Mouse (Mus musculus) heart, postnatal 36 days (tissue): ENCODE data around the gene Foxp1. TPM values are rescaled to one million over a fixed set of nuclear protein-coding genes. Genes with fewer than 3 reads are reported as not detected.
A peak's percentile ranks its signal among the peaks of the same experiment; 100 is the strongest.

Experiments
- DNase-seq, 2 experiments: peaks; one replicate each; pipeline ENCODE4 v3.0.0; 2021 to 2022
- intact Hi-C: fragments of 180-260 bp; cut with DNase I; formaldehyde crosslinking; loops from one replicate; pipeline ENCODE4 v1.15.1; 2025
- total RNA-seq, 2 experiments: library from RNA; stranded (reverse); gene quantifications; 2 replicates each; pipeline ENCODE4 v1.2.3; 2021

Foxp1 gene
- total RNA-seq, 2 experiments from 2014 or later = 31.9 to 39.3 TPM

DNA sequence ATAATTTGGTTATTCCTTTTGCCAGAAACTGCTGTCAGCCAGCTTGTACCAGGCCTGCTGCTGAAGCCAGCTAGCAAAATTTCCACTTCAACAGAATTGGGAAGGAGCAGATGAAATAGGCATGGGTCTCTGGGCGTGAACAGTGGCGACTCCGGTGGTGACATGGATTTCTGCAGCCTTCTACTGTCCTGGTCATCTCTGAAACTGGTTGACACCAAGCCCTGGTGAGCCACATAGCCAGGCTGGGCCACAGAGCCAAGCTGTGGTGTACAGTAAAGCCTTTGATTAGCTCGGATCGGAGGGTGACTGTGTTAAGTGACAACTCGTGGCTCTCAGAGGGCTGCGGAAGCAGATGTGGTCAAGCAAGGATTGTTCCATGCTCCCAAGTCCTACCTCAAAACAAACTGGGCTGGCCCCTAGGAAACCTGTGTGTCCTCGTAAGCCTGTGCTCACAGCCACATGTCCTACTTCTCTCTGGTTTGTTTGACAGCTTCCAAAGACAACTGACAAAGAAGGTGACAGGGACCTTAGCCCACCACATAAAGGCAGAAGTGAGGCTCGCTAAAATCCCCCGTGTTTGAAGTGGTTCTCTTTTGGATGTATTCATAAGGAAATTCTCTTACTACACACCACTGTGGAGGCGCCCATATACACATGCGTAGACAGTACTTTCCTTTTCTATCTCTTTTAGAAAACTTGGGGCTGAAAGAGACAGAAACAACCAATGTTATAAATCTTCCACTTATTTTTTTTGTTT, 36.5 kb downstream of the Foxp1 start:
- intact Hi-C loops = loop anchor here (2.0 kb wide), 1 partner anchor 35 kb away; no protein-coding TSS in a partner anchor
- DNase-seq = no peak

DNA sequence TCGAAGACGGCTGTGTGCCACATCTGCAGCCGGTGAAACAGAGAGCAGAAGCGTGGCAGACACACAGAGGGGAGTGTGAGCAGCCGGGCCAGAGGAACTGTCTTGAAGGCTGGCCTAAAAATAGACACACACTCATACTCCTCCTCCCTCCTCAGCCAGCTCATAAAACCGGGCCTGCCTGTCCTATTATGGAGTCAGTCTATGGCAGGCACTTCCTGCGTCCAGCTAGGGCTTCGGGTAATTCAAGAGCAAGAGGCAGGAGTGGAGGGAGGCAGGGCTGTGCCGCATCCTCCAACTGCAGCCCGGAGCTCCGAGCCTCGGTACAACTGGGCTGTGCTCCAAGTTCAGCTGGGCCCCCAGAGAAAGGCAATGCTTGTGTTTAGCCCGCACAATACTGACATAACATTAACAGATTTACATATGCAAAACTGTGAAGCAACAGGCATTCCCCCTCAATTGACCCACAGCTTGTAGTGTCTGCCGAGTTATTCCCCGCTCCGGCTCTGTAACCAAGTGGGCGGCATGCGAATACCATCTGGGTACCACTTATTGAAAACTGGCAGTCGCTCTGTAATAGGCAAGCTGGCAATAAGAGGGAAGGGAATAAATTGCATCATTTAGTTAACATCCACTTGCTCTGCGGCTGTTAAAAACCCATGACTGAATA, 37.2 kb downstream of the Foxp1 start:
- DNase-seq = peak; percentile 66 to 75
- intact Hi-C loops = loop anchor here (2.0 kb wide), 1 partner anchor 35 kb away; no protein-coding TSS in a partner anchor

DNA sequence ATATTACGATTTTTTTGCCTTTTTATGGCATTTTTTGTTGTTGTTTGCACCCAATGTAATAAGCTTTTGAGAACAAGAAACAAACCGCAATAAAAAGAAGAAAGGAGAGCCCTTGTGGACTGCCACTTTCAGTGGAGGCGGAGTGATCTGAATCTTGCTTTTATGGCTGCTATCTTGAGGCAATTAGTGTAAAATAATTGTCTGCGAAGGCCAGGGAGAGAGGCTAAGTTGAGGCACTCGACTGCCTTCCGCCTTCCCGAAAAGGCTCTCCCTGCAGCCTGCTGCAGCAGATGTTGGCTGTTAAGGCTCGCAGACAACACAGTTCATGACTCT, 37.7 kb downstream of the Foxp1 start:
- intact Hi-C loops = loop anchor here (2.0 kb wide), 1 partner anchor 36 kb away; no protein-coding TSS in a partner anchor
- DNase-seq = no peak

DNA sequence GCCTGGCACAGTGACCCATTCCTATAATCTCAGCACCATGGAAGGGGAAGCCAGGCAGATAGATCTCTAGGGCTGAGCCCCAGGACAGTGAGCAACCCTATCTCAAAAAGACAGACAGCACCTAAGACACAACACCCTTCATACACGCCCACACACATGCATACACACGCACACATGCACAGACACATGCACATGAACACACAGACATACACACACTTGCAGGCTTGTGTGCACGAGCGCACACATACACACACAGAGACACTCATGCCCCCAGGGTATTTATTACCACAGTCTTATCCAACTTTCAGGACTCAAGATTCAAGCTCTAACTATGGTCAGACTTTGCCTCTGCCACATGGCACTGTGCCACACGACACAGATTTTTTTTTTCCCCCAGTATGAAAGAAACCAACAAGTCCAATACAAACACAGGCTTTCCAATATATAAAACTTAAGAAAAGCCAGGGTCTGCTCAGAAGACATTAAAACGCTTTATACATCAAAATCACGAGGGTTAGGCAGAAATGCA, 38.3 kb downstream of the Foxp1 start:
- intact Hi-C loops = loop anchor here (2.0 kb wide), 1 partner anchor 37 kb away; no protein-coding TSS in a partner anchor
- no peak for DNase-seq

DNA sequence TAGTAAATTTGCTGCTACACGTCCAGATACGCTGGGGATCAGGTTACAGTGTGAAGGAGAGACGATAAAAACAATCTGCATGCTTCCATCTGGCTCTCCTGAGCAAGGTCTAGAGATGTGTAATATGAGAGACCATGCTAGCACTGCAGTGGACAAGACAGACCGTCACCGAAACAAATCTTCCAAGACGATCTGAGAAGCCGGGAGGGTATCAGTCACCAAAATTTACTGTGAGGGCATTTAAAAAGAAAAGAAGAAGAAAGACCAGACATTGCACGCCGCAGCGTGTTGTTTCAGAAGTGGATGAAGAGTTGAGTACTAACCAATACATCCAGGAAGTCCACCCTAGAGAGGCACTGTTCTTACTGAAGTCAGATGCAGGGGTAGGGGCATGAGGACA, 39.0 kb downstream of the Foxp1 start:
- intact Hi-C loops = no loop called here

DNA sequence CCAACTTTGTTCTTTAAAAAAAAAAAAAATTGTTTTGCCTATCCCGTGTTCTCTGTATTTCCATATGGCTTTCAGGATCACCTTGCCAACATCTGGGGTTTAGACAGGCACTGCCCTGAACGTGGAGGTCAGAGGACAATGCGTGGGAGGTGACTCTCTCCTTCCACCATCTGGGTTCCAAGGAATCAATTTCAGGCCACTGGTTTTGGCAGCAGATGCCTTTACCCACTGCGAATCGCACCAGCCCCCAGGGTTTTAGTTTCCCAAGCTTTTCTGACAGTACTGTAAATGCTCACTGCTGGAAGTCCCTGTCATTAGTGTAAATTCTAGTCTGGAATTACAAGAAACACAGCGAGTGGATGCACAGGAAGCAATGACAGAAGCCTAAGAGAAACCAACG, 41.0 kb downstream of the Foxp1 start:
- intact Hi-C loops = no loop called here
- DNase-seq = no peak

More for the DNA sequence above, 39.0 kb downstream of the Foxp1 start:
- no peak for DNase-seq

DNA sequence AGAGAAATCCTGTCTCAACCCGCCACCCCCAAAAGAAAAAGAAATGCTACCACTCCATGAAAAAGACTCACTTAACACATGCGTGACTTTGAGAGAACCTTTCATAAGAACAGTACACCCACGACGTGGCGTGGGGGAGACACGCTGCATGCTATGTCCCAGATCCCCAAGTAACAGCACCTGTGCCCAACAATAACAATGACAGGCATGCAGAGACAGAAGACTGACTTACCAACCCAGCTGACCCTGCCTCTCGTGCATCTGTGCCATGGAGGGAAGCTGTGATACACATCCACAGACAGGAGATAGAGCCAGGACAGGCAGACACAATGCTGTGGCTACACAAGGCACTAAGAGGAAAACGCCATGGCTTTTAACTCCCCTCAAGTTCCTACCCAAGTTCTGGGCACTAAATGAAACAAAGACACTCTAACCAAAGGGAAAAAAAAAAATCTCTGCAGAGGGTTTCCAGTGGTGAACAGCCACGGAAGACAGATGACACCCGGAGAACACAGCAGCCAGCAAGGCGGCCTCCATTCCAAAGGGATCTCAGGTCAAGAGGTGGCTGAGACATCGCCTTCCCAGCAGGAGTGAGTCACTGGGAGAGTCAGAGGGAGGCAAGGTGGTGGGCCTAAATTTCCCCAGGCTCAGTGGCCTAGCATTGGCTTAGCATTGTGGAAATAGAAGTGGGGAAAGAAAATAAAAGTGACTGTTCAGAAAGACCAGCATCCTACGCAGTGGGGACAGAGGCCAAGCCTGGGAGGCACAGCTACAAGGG, 43.5 kb downstream of the Foxp1 start:
- intact Hi-C loops = no loop called here

DNA sequence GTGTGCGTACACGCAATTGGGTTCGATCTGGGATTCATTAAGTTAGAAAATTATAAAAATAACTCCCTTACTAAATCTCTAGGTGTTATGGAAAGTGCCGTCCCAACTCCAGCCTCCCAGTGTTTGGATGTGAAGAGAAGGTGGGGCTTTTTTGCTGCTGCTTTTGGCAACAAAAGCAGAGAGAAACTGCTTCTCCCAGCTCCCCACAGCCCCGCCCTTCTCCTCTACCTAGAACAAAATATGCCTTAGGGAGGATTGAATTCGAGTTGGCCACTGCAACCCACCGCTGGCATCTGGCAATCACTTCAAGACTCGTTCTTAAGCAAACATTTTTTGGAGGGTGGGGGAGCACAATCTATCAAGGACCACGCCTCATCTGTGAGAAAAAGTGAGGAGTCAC, 47.5 kb downstream of the Foxp1 start:
- intact Hi-C loops = no loop called here
- DNase-seq = no peak

More for the DNA sequence above, 43.5 kb downstream of the Foxp1 start:
- no peak for DNase-seq

DNA sequence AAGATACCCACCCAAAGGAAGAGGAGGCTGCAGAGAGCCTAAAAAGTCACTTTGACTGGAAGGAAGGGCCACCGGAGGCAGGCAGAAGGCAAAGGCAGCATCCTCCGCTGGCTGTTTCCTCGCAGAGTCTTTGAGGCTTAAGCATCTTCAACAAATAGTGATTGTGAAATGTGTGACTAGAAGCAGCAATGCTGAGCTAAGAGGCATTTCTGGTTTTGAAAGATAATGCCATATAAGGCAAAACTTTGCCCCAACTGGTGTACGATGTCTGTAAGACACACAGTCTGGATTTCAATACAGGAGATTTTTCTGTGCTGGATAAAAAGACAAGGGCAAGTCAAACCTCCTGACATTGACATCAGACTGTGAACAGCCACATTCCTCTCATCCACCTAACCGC, 51.6 kb downstream of the Foxp1 start:
- intact Hi-C loops = no loop called here
- no peak for DNase-seq

DNA sequence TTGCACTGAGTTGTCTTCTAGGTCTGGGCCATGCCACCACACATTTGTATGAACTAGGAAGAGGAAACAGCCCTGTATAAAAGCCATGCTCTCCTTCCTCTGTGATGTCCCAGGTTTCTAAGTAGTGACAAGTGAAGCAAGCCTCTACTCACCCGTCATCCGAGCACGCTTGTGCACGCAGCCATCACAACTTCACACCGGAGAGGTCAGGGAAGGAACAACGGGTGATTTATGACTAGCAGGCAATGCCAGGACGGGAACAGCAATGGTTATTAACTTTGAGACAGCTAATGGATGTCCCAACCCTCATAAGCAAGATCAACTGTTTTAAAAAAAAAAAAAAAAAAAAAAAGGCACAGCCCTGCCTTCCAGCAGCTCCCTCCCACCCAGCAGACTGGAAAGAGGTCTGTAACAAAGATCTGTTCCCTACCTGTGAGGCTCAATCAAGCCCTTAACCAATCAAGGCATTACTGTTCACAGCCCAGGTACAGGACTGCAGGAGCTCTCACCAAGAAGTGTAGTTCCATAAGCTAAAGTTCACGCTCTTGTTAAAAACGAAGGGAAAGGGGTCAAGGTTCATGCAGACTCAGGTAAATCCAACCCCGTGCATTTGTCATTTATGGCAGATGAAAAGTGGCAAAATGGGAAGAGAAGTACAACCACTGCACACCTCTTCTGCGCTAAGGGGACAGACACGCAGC, 53.2 kb downstream of the Foxp1 start:
- intact Hi-C loops = no loop called here

DNA sequence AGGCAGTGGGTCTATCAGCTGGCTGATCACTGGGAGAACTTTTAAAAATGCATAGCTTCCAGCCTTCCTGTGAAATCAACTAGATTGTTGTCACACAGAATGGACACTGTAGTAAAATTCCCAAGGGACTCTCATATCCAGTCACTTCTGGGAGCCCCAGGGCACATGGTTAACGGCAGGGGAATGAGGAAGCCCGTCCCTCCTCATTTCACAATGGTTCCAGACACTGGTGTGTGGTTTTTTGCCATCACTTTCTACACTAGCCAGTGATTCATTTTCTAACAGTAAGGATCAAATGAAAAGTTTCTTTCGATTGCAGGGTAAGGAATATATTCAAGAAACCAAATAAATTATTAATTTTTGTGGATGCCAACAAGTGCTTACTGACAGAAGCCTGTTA, 54.7 kb downstream of the Foxp1 start:
- intact Hi-C loops = no loop called here

More for the DNA sequence above, 53.2 kb downstream of the Foxp1 start:
- no peak for DNase-seq

DNA sequence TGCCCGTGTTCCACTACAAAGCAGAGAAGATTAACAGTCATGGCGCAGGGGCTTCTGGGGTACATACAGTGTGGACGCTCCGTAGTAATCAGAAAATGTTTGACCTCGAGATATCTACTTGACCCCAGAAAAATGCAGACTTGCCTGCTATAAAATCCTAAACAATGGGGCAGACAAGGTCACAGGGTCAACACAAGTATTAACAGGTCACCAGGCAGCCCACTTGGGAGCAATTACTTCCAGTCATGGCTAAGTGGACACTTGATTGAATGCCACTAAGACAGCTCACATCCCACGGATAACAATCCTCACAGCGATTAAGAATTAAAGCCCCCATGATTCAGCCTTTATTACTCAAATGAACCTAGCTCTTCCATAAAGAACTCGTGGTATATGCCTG, 55.4 kb downstream of the Foxp1 start:
- intact Hi-C loops = no loop called here
- no peak for DNase-seq

More for the DNA sequence above, 54.7 kb downstream of the Foxp1 start:
- no peak for DNase-seq

DNA sequence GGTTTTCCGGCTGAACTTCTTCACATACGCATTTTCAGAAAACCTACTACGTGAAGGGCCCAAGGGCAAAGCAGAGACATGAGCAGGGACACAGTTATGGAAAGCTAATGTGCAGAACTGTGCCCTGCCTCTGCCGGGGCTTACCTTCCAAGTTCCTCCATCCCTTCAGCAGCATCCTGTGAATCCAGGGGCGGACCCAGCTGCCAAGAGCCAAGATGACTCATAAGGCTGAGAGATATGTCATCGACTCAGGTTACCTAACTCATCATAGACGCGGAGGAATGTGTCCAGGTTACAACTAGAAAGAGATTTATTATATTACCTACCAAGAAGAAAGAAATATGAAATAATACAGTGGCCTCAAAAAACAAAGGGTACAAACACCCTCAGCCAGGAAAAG, 56.2 kb downstream of the Foxp1 start:
- no peak for DNase-seq
- intact Hi-C loops = no loop called here

DNA sequence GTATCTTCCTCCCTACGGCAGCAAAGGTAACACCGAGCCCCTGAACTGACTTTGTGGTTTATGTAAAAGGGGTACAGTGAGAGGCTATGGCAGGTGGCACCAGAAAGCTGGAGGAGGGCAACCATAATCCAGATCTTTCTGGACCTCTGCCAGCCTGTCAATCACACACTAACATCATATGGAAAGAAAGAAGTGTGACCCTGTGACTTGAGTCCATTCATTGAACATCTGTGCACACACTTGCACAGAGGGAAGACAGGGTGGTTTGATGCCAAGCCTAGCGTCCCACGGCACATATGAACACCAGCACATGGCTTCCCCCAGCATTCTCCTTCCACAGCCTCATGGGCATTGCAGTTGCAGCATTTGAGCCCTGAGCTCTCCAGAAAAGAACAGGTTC, 58.1 kb downstream of the Foxp1 start:
- intact Hi-C loops = no loop called here
- no peak for DNase-seq

DNA sequence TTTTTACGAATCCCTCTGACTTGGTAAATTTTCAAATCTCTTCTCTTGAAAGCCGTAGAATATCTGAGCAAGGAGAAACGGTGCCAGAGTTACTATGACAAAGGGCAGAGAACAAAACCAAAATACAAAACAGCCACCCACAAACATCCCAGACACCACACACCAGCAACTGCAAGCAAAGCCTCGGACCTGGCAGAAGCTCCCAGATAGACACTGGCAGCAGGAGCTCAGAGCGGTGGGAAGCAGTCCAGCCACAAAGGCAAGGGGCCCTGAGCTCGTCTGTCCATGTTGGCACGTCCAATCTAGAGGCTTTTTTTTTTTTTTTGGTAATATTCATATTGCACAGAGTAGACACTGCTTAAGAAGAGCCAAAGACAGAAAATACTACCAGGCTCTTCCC, 58.6 kb downstream of the Foxp1 start:
- DNase-seq = no peak
- intact Hi-C loops = no loop called here

DNA sequence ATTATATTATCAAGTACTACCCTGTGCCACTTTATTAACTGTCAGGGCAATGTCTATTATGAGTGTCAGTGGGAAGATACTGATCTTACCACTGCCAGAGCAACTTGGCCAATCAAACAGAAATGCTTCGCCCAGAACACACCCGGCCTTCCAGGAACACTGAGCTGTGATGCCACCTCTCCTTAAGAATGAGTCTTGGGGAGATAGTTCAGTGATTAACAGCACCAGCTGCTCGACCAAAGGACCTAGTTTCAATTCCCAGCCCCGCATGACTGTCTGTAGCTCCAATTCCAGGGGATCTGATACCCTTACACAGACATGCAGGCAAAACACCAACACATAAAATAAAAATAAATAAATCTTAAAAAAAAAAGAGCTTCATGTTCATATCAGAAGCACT, 63.7 kb downstream of the Foxp1 start:
- intact Hi-C loops = no loop called here
- no peak for DNase-seq

DNA sequence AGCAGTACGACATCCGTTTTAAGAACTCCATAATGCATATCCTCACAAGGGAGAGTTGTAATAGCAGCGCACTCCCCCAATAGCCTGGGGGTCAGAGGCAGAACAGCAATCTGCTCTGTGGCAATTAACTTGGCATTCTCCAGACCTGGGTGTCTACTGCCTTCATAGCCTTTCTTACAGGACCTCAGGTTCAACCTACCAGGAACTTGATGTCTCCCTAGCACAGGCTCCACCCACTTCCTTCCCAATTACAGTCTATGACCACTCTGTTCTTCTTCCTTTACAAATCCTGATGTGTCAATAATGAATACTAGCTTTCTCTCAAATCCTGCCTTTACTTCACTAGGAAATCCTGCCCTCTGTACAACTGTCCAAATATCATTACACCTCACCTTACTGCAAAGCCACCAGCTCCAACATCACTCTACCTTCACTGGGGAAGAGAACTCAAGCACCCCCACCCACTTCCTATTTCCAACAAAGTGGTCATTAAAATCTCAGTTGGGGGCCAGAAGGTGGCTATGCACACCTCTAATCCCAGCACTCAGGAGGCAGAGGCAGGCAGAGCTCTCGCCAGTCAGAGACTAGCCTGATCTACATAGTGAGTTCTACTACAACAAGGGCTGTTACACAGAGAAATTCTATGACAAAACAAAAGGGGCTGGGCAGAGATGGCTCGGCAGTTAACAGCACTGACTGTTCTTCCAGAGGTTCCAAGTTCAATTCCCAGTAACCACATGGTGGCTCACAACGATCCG, 68.6 kb downstream of the Foxp1 start:
- no peak for DNase-seq
- intact Hi-C loops = loop anchor here (5.0 kb wide), 1 partner anchor 68 kb away; the partner anchor contains the start of gene Foxp1

DNA sequence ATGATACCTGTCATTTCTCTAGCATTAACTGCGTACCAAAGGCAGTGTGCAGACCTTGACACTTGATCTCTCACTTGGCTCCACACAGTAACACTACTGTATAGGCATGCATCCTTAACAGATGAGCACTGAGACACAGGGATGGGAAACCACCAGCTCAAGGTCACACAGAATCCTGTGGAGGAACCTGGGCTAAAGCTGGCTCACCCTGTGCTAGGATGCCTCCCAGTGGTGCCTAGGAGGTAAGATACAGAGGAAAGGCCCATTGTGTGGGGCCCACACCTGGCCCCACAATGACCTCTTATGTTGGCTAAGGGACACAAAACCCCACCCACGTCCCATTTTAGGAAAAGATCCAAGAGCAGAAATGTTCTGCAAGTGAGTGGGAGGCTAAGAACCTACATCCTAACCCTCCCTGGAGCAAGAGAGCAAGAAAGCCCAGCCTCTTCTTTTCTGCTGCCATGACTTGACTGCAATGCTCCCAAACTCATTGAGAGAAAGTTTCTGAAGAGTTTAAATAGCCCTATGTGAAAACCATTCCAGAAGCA, 69.8 kb downstream of the Foxp1 start:
- intact Hi-C loops = loop anchor here (5.0 kb wide), 1 partner anchor 70 kb away; the partner anchor contains the start of gene Foxp1
- DNase-seq = peak in 1 of 2 experiments; percentile 27

DNA sequence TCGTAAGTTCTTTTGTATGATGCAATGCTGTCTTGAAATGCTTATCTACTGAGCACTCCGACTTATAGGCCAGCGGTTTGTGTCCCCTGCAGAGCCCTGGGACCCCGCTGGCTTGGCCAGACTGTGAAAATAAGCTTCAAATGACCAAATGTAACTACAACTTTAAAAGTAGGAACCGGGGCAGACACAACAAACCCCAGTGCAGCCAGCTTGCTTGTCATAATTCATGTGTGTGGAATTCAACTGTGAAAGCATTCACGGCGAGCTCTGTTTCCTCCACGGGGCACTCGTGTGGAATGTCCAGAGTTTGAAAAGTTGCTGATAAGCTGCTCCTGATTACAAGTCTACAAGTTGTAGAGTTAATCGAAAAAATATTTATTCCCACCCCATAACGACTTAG, 71.0 kb downstream of the Foxp1 start:
- no peak for DNase-seq
- intact Hi-C loops = loop anchor here (5.0 kb wide), 1 partner anchor 71 kb away; the partner anchor contains the start of gene Foxp1
